Mouse (Mus musculus) lung, embryonic 14.5 days (tissue): ENCODE data around the gene Nif3l1. TPM values are rescaled to one million over a fixed set of nuclear protein-coding genes. Genes with fewer than 3 reads are reported as not detected.

Source experiments
- ATAC-seq: fragments of 200-750 bp; cut with Nextera tagmentation; 2 replicates; pipeline ENCODE4 v1.8.0; 2017; ENCODE audit warnings: mild to moderate bottlenecking, moderate TSS enrichment, moderate library complexity; ENCODE audit not compliant: insufficient read depth
- DNase-seq: peaks from one replicate; pipeline ENCODE4 v3.0.0-alpha.2; 2015
- H3K27ac ChIP-seq: fragments of 300-500 bp; sonication (generic); 2 replicates; pipeline ENCODE4 v1.5.1; 2014; ENCODE audit warnings: low read depth, mild to moderate bottlenecking, moderate library complexity
- H3K27me3 ChIP-seq: fragments of 300-500 bp; sonication (generic); 2 replicates; pipeline ENCODE4 v1.6.1; 2014; ENCODE audit warnings: low read length, control low read depth; ENCODE audit not compliant: insufficient read depth
- H3K36me3 ChIP-seq: fragments of 300-500 bp; sonication (generic); 2 replicates; pipeline ENCODE4 v1.6.1; 2014; ENCODE audit warnings: control low read depth; ENCODE audit not compliant: insufficient read depth
- H3K4me1 ChIP-seq: fragments of 300-500 bp; sonication (generic); 2 replicates; pipeline ENCODE4 v1.6.1; 2014; ENCODE audit warnings: antibody characterized with exemption, control low read depth; ENCODE audit not compliant: insufficient read depth
- H3K4me2 ChIP-seq: fragments of 300-500 bp; sonication (generic); 2 replicates; pipeline ENCODE4 v1.6.1; 2014; ENCODE audit warnings: mild to moderate bottlenecking
- H3K4me3 ChIP-seq: fragments of 300-500 bp; sonication (generic); 2 replicates; pipeline ENCODE4 v1.5.1; 2014; ENCODE audit warnings: low read depth, low read length
- H3K9ac ChIP-seq: fragments of 300-500 bp; sonication (generic); 2 replicates; pipeline ENCODE4 v1.6.1; 2014
- H3K9me3 ChIP-seq: fragments of 300-500 bp; sonication (generic); 2 replicates; pipeline ENCODE4 v1.6.1; 2016; ENCODE audit warnings: low read depth, low read length, control low read depth
- CTCF ChIP-seq: IDR thresholded peaks from 2 replicates; pipeline ENCODE4 v1.5.1; 2016; ENCODE audit warnings: antibody characterized with exemption, low read depth
- WGBS: fragments of 180-500 bp; shearing (Covaris S2); extraction: QIAGEN DNeasy Blood & Tissue Kit; methylation state at CpG from one replicate; pipeline ENCODE4 v1.1.7; 2014; 5-methylcytosine and 5-hydroxymethylcytosine counted together
- polyA plus RNA-seq: library from polyadenylated mRNA; unstranded; fragments of >200 nt; fragmentation: Nextera tagmentation; extraction: Ambion mirVana; gene quantifications from 2 replicates; pipeline ENCODE4 v1.2.1, GENCODE M21; 2014

Nif3l1 gene
- polyA plus RNA-seq, result 53.0 and 53.8 TPM in 2 replicates

- peak within 1 kb of the TSS; percentile 82 for H3K9ac ChIP-seq
- peak; percentile 32; the same call in 1 of the 2 replicates for TF ChIP-seq CTCF
- H3K27me3 ChIP-seq, result no peaks in the 10 kb centered on the region
- H3K4me2 ChIP-seq, result peak within 1 kb of the TSS; percentile 76
- H3K9me3 ChIP-seq, result no peaks in the 10 kb centered on the region
- peak; percentile 96 for ATAC-seq
- H3K4me3 ChIP-seq, result peak within 1 kb of the TSS; percentile 70
- no peaks in the 10 kb centered on the region for H3K4me1 ChIP-seq
- under 1% methylated on average over 33 of the region's 33 CpGs for WGBS
- peak within 1 kb of the TSS; percentile 93 for H3K27ac ChIP-seq
- DNase-seq, result peak; percentile 94
- peaks cover 34% of the 10 kb centered on the region for H3K36me3 ChIP-seq
These were observed at the start of gene Nif3l1, which contains the start of gene Ppil3 for GRCm38 (mm10) chr1:58445143-58445722. TSS of gene Nif3l1 (plus strand) at chr1:58445151. TSS of gene Ppil3 (minus strand) at chr1:58445486.

DNA sequence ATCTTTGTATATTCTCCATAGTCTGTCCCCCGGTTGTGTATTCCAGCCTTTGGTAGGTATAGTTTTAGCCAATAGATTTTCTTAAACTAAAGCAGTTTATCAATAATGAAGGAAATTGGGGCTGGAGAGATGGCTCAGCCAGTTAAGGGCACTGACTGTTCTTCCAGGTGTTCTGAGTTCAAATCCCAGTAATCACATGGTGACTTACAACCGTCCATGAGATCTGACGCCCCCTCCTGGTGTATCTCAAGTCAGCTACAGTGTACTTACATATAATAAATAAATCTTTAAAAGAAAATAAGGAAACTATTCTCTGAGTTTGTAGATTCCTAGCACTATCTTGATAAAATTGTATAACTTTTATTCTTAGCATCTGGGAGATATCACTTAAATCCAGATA, 49.6 kb upstream of the Nif3l1 start:
- no peaks in the 10 kb centered on the region for H3K27me3 ChIP-seq
- H3K9me3 ChIP-seq, result no peaks in the 10 kb centered on the region
- no peak overlapping the region for H3K4me2 ChIP-seq
- H3K9ac ChIP-seq, result no peak overlapping the region
- no peak overlapping the region for H3K4me3 ChIP-seq
- H3K36me3 ChIP-seq, result peaks cover 59% of the 10 kb centered on the region
- ATAC-seq (no peak), DNase-seq (no peak)
- H3K27ac ChIP-seq, result no peak overlapping the region
- H3K4me1 ChIP-seq, result 0 out of 2 replicates have a peak, but pooled peaks cover 5% of the 10 kb centered on the region
- TF ChIP-seq CTCF, result no peak
- WGBS, result 89% methylated on average over 3 of the region's 3 CpGs

DNA sequence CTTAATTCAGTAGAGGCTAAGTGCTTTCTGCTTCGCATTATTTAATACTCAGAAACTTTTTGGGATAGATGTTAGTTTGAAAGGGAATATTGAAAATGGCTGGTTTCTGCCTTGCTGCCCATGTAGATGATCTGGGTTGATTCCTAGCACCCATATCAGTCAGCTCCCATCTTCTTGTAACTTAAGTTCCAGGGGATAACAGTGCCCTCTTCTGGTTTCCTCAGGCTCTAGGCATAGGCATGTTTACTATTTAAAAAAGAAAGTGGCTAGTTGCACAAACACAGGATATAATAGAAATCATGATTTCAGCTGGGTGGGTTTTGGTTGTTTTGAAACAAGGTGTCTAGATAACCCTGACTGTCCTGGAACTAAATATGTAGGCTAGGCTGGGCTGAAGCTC, 48.8 kb upstream of the Nif3l1 start:
- TF ChIP-seq CTCF, result 0 out of 2 replicates have a peak, but pooled peaks have one; percentile 27
- ATAC-seq (no peak), DNase-seq (peak; percentile 12)
- Histone ChIP-seq H3K4me1 (0 out of 2 replicates have a peak, but pooled peaks cover 5% of the 10 kb centered on the region), H3K36me3 (peaks cover 67% of the 10 kb centered on the region), H3K9ac (no peak overlapping the region), H3K9me3 (no peaks in the 10 kb centered on the region), H3K4me3 (no peak overlapping the region), H3K4me2 (no peak overlapping the region), H3K27me3 (no peaks in the 10 kb centered on the region), H3K27ac (no peak overlapping the region)
- 93% methylated on average over 1 of the region's 1 CpGs for WGBS

- peaks cover 81% of the 10 kb centered on the region for H3K36me3 ChIP-seq
- no peak overlapping the region for H3K27ac ChIP-seq
- no peaks in the 10 kb centered on the region for H3K9me3 ChIP-seq
- H3K4me2 ChIP-seq, result no peak overlapping the region
- H3K27me3 ChIP-seq, result no peaks in the 10 kb centered on the region
- WGBS, result 93% methylated on average over 6 of the region's 6 CpGs
- DNase-seq (no peak), ATAC-seq (no peak)
- H3K9ac ChIP-seq, result no peak overlapping the region
- no peaks in the 10 kb centered on the region for H3K4me1 ChIP-seq
- H3K4me3 ChIP-seq, result no peak overlapping the region
- TF ChIP-seq CTCF, result no peak
These were observed 47.2 kb upstream of the Nif3l1 start for GRCm38 (mm10) chr1:58397731-58398130.

DNA sequence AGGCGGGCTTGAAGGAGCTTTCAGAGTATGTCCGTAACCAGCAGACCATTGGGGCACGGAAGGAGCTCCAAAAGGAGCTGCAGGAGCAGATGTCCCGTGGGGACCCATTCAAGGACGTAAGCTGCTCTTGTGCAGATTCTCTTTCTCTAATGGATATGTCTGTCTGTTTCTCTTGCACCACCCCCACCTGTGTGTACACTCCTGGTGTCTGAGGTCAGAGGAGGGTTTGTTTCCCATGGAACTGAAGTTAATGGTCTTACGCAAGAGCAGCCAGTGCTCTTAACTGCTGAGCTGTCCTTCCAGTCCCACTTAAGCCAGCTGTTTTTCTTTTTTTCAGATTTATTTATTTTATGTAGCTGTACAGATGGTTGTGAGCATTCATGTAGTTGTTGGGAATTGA, 43.6 kb upstream of the Nif3l1 start:
- H3K36me3 ChIP-seq, result peaks cover 90% of the 10 kb centered on the region
- H3K27me3 ChIP-seq, result no peaks in the 10 kb centered on the region
- DNase-seq (no peak), ATAC-seq (no peak)
- no peak overlapping the region for H3K4me3 ChIP-seq
- 89% methylated on average over 6 of the region's 6 CpGs for WGBS
- no peak overlapping the region for H3K4me2 ChIP-seq
- H3K9me3 ChIP-seq, result no peaks in the 10 kb centered on the region
- no peak overlapping the region for H3K9ac ChIP-seq
- H3K27ac ChIP-seq, result no peak overlapping the region
- TF ChIP-seq CTCF, result no peak
- H3K4me1 ChIP-seq, result no peaks in the 10 kb centered on the region

DNA sequence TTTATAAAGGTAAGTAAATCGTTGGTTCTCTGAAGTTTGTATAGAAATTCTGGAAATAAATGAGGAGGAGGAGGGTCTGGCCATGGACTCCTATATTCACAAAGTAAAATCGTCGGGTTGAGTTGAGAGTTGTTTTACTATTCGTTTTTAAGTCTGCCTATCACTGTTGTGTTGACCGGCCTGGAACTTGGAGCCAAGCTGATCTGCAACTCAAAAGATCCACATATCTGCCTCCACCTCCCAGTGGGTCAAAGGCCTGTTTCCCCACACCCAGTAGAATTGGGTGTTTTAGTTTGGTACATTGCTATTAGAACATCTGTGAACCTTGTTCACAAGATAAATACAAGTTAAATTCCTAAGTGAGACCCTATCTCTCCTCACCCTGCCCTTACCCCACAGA, 41.2 kb upstream of the Nif3l1 start:
- ATAC-seq, result no peak
- H3K4me3 ChIP-seq, result no peak overlapping the region
- H3K9ac ChIP-seq, result no peak overlapping the region
- no peak overlapping the region for H3K27ac ChIP-seq
- no peak overlapping the region for H3K4me2 ChIP-seq
- H3K4me1 ChIP-seq, result no peaks in the 10 kb centered on the region
- H3K9me3 ChIP-seq, result no peaks in the 10 kb centered on the region
- H3K36me3 ChIP-seq, result peaks cover 82% of the 10 kb centered on the region
- no peak for DNase-seq
- H3K27me3 ChIP-seq, result no peaks in the 10 kb centered on the region
- 90% methylated on average over 5 of the region's 5 CpGs for WGBS
- TF ChIP-seq CTCF, result no peak

GRCm38 (mm10) chr1:58407321-58407720, 37.6 kb upstream of the Nif3l1 start:
- DNase-seq (no peak), ATAC-seq (no peak)
- Histone ChIP-seq H3K9me3 (no peaks in the 10 kb centered on the region), H3K9ac (no peak overlapping the region), H3K27ac (no peak overlapping the region), H3K36me3 (peaks cover 77% of the 10 kb centered on the region), H3K4me2 (no peak overlapping the region), H3K4me1 (no peaks in the 10 kb centered on the region), H3K27me3 (no peaks in the 10 kb centered on the region), H3K4me3 (no peak overlapping the region)
- WGBS, result 95% methylated on average over 7 of the region's 7 CpGs
- no peak for TF ChIP-seq CTCF
